Mouse (Mus musculus) megakaryocyte progenitor cell, adult 5-6 weeks (primary cell): ENCODE measurements around the gene Zfp185. TPM values are rescaled to one million over a fixed set of nuclear protein-coding genes. Genes with fewer than 3 reads are reported as not detected.

Experiments used
- ATAC-seq: replicated peaks from 2 replicates; pipeline ENCODE4 v1.8.0; 2016; ENCODE audit warnings: mild to moderate bottlenecking, moderate TSS enrichment, inconsistent platforms; ENCODE audit not compliant: poor library complexity
- total RNA-seq, 2 experiments: library from RNA; stranded (forward) in 1 of 2; stranded (reverse) in 1 of 2; fragments of 157-497, 149-512 nt in 1 of 2; fragments of 200-1000 nt in 1 of 2; gene quantifications; 2 replicates each; pipeline versions ENCODE4 v1.2.3 to v1.2.4; 2015 to 2017

The Zfp185 gene
- not detected in 2 replicates for total RNA-seq (2015)
- total RNA-seq (2017) = not detected in 2 replicates

- peak; percentile 49 for ATAC-seq
Observed at GRCm38 (mm10) chrX:72986841-72987519, at the start of gene Zfp185. Gene Zfp185, plus strand, starts transcription at chrX:72987339.

- no peak for ATAC-seq
Observed at GRCm38 (mm10) chrX:72953464-72953863, 33.7 kb upstream of the Zfp185 start.

- no peak for ATAC-seq
Observed at GRCm38 (mm10) chrX:72956486-72956885, 30.7 kb upstream of the Zfp185 start.

- 0 out of 2 replicates have a peak, but pooled peaks have one; percentile 37 for ATAC-seq
Observed at GRCm38 (mm10) chrX:72960431-72960830, 26.7 kb upstream of the Zfp185 start.

- ATAC-seq = no peak
Observed at GRCm38 (mm10) chrX:72961511-72961910, 25.6 kb upstream of the Zfp185 start.

- ATAC-seq = no peak
Observed at GRCm38 (mm10) chrX:72962743-72963142, 24.4 kb upstream of the Zfp185 start.

GRCm38 (mm10) chrX:72982831-72983230 is 4.3 kb upstream of the Zfp185 start:
- no peak for ATAC-seq

- peak; percentile 29; the same call in 1 of the 2 replicates for ATAC-seq
Observed at GRCm38 (mm10) chrX:72985607-72986006, 1.5 kb upstream of the Zfp185 start.

GRCm38 (mm10) chrX:72987520-72987905 is 374 bp downstream of the Zfp185 start:
- ATAC-seq = no peak

GRCm38 (mm10) chrX:72988431-72988830 is 1.3 kb downstream of the Zfp185 start:
- ATAC-seq = no peak

- ATAC-seq = no peak
Observed at GRCm38 (mm10) chrX:72990581-72990980, 3.4 kb downstream of the Zfp185 start.

GRCm38 (mm10) chrX:72992291-72992919 is 5.3 kb downstream of the Zfp185 start:
- peak; percentile 65; the same call in 1 of the 2 replicates for ATAC-seq

GRCm38 (mm10) chrX:72995542-72995941 is 8.4 kb downstream of the Zfp185 start:
- no peak for ATAC-seq

GRCm38 (mm10) chrX:73003110-73003509 is 16.0 kb downstream of the Zfp185 start:
- ATAC-seq = no peak

GRCm38 (mm10) chrX:73005678-73006077 is 18.5 kb downstream of the Zfp185 start:
- ATAC-seq = no peak

- peak; percentile 99 for ATAC-seq
Observed at GRCm38 (mm10) chrX:73007597-73008479, 20.7 kb downstream of the Zfp185 start.

GRCm38 (mm10) chrX:73012846-73013245 is 25.7 kb downstream of the Zfp185 start:
- ATAC-seq = no peak

- no peak for ATAC-seq
Observed at GRCm38 (mm10) chrX:73037003-73037402, 49.9 kb downstream of the Zfp185 start, which contains the start of gene Pnma5. Gene Pnma5, minus strand, starts transcription at chrX:73037103.

- no peak for ATAC-seq
Observed at GRCm38 (mm10) chrX:73038831-73039230, 51.7 kb downstream of the Zfp185 start.

- ATAC-seq = no peak
Observed at GRCm38 (mm10) chrX:73039666-73040065, 52.5 kb downstream of the Zfp185 start.

GRCm38 (mm10) chrX:73053860-73054563 is 66.9 kb downstream of the Zfp185 start:
- peak; percentile 99 for ATAC-seq
